Mouse (Mus musculus): ENCODE results near the gene P2rx6. TPM values are rescaled to one million over a fixed set of nuclear protein-coding genes. Genes with fewer than 3 reads are reported as not detected.

Gene P2rx6
- total and polyA plus RNA-seq, 3 experiments: not detected

DNA sequence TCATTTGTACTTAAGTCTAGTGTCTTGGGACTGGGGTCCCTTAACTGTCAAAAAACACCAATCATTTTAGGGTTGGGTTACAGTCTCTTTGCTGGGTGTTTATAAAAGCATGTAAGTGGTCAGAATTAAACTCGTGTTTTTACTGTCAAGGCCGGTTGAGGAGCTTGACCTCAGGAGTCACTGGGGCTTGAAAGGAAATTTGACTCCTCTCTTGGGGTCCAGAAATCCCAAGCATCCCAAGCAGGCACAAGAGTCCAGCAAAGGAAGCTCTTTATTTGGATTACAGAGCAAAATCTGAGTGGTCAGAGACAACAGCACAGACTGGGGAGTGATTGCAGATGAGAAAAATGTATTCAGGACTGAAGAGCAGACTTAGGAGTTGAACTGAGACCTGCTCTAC is 29.0 kb downstream of the P2rx6 start:
- Histone ChIP-seq H3K79me2 (replicated peaks; ENCODE audit: control insufficient read depth, extremely low read depth, insufficient read depth, poor library complexity, severe bottlenecking) (no peaks in the 10 kb centered on the region), H3K9ac (ENCODE audit: insufficient read depth, low read depth) (no peak overlapping the region), H3K27me3 (replicated peaks) (peaks cover 46% of the 10 kb centered on the region), H3K4me2 (ENCODE audit: insufficient read depth, low read depth, poor library complexity, severe bottlenecking) (no peak overlapping the region), H3K4me1 (ENCODE audit: control insufficient read depth in 1 of 2, insufficient read depth in 2 of 2) (no peaks in the 10 kb centered on the region), H3K4me3 (replicated peaks in 1 of 3; ENCODE audit: low read depth in 2 of 3, low read length in 2 of 3, poor library complexity in 1 of 3) (no peak overlapping the region), H3K27ac (ENCODE audit: insufficient read depth, low read depth) (no peak overlapping the region), H3K9me3 (replicated peaks; ENCODE audit: low read length) (peaks cover 26% of the 10 kb centered on the region), H3K36me3 (replicated peaks in 1 of 2; ENCODE audit: control insufficient read depth in 1 of 2, insufficient read depth in 1 of 2, low read length in 1 of 2) (no peaks in the 10 kb centered on the region)
- in situ Hi-C loops (cut with MboI; ENCODE audit: low pct_ligation_motif_present, low pct_unique_long_range_greater_than_20kb, low sequenced_read_pairs) (no loop called here), dilution Hi-C loops (cut with MboI; ENCODE audit: extremely low pct_ligation_motif_present, extremely low pct_unique_long_range_greater_than_20kb, low sequenced_read_pairs) (no loop called here)
- no peak for DNase-seq (ENCODE audit: extremely low read depth)
- TF ChIP-seq MYC (IDR thresholded peaks at IDR 0.05; ENCODE audit: low read depth, low read length): no peak
- TF ChIP-seq POLR2A (IDR thresholded peaks at IDR 0.05; ENCODE audit: low read depth, low read length): no peak
- no peak for TF ChIP-seq MAZ (IDR thresholded peaks at IDR 0.05; ENCODE audit: low read depth, low read length)
- no peak for TF ChIP-seq ETS1 (conservative IDR thresholded peaks at IDR 0.05; ENCODE audit: low read depth, low read length)
- TF ChIP-seq IRF4 (IDR thresholded peaks at IDR 0.05; ENCODE audit: low read depth, low read length): no peak
- no peak for TF ChIP-seq RCOR1 (conservative IDR thresholded peaks at IDR 0.05; ENCODE audit: low read depth, low read length)
- no peak for TF ChIP-seq SIN3A (IDR thresholded peaks at IDR 0.05; ENCODE audit: low read length)
- TF ChIP-seq KAT2A (IDR thresholded peaks at IDR 0.05; ENCODE audit: insufficient replicate concordance, low read length): no peak
- TF ChIP-seq UBTF (IDR thresholded peaks at IDR 0.05; ENCODE audit: low read depth, low read length): no peak
- no peak for TF ChIP-seq JUN (IDR thresholded peaks at IDR 0.05; ENCODE audit: insufficient read depth, low read depth, low read length)
- no peak for TF ChIP-seq USF2 (conservative IDR thresholded peaks at IDR 0.05; ENCODE audit: low read depth, low read length)
- no peak for TF ChIP-seq ZC3H11A (IDR thresholded peaks at IDR 0.05; ENCODE audit: low read depth, low read length)
- TF ChIP-seq E2F4 (IDR thresholded peaks at IDR 0.05; ENCODE audit: insufficient replicate concordance, low read depth, low read length): no peak
- TF ChIP-seq HCFC1 (IDR thresholded peaks at IDR 0.05; ENCODE audit: low read depth, low read length): no peak
- no peak for TF ChIP-seq ZNF384 (IDR thresholded peaks at IDR 0.05; ENCODE audit: low read depth, low read length)
- TF ChIP-seq USF1 (IDR thresholded peaks at IDR 0.05; ENCODE audit: low read depth, low read length): no peak
- TF ChIP-seq NELFE (IDR thresholded peaks at IDR 0.05; ENCODE audit: low read depth, low read length): no peak

DNA sequence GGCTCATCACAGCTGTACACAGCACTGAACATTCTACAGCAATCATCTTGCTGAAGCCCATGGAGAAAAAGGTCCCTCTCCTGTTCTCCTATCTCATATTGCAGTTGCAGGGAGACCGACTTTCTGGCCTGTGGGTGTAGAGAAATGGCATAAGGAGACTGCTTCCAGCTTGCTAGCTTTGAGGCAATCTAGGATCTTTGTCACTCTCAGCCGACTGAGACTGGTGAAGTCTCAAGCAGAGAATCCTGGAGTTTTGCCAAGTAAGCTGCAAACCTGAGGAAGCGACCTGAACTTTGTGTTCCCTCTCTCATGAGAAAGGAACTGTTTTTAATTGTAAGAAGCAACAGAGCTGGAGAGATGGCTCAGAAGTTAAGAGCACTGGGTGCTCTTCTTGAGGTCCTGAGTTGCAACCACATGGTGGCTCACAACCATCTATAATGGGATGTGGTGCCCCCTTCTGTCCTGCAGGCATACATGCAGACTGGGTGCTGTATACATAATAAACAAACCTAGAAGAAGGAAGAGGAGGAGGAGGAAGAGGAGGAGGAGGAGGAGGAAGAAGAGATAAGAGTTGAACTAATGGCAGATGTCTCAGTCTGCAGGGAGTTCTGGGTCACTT is 39.4 kb downstream of the P2rx6 start:
- Histone ChIP-seq H3K27ac (ENCODE audit: insufficient read depth, low read depth) (no peak overlapping the region), H3K4me1 (ENCODE audit: control insufficient read depth in 1 of 2, insufficient read depth in 2 of 2) (0 out of 4 replicates have a peak, but pooled peaks cover 0 to 4% of the 10 kb centered on the region in 2 experiments), H3K36me3 (replicated peaks in 1 of 2; ENCODE audit: control insufficient read depth in 1 of 2, insufficient read depth in 1 of 2, low read length in 1 of 2) (no peaks in the 10 kb centered on the region), H3K79me2 (replicated peaks; ENCODE audit: control insufficient read depth, extremely low read depth, insufficient read depth, poor library complexity, severe bottlenecking) (no peaks in the 10 kb centered on the region), H3K4me3 (replicated peaks in 1 of 3; ENCODE audit: low read depth in 2 of 3, low read length in 2 of 3, poor library complexity in 1 of 3) (no peak overlapping the region), H3K9ac (ENCODE audit: insufficient read depth, low read depth) (no peak overlapping the region), H3K27me3 (replicated peaks) (peaks cover 39% of the 10 kb centered on the region), H3K9me3 (replicated peaks; ENCODE audit: low read length) (peaks cover 4% of the 10 kb centered on the region), H3K4me2 (ENCODE audit: insufficient read depth, low read depth, poor library complexity, severe bottlenecking) (no peak overlapping the region)
- in situ Hi-C loops (cut with MboI; ENCODE audit: low pct_ligation_motif_present, low pct_unique_long_range_greater_than_20kb, low sequenced_read_pairs) (no loop called here), dilution Hi-C loops (cut with MboI; ENCODE audit: extremely low pct_ligation_motif_present, extremely low pct_unique_long_range_greater_than_20kb, low sequenced_read_pairs) (no loop called here)
- DNase-seq (ENCODE audit: extremely low read depth): peak; percentile 32
- TF ChIP-seq ETS1 (conservative IDR thresholded peaks at IDR 0.05; ENCODE audit: low read depth, low read length) (no peak), ZC3H11A (IDR thresholded peaks at IDR 0.05; ENCODE audit: low read depth, low read length) (no peak), ELF1 (IDR thresholded peaks at IDR 0.05; ENCODE audit: low read depth, low read length) (0 out of 2 replicates have a peak, but pooled peaks have one; percentile 18), EP300 (IDR thresholded peaks at IDR 0.05; ENCODE audit: low read length) (no peak), MYC (IDR thresholded peaks at IDR 0.05; ENCODE audit: low read depth, low read length) (peak; percentile 80), MAX (IDR thresholded peaks at IDR 0.05; ENCODE audit: low read length) (no peak), CTCF (conservative IDR thresholded peaks at IDR 0.05 in 1 of 2, IDR thresholded peaks at IDR 0.05 in 1 of 2; ENCODE audit: low read depth in 2 of 2, low read length in 2 of 2) (peak in 1 of 2 experiments; percentile 91; a peak in 2 of 4 replicates), POLR2A (IDR thresholded peaks at IDR 0.05; ENCODE audit: low read depth, low read length) (no peak), RAD21 (IDR thresholded peaks at IDR 0.05; ENCODE audit: low read depth, low read length) (peak; percentile 43), SMC3 (IDR thresholded peaks at IDR 0.05; ENCODE audit: low read depth, low read length) (peak; percentile 72), PAX5 (IDR thresholded peaks at IDR 0.05; ENCODE audit: low read length) (no peak), NELFE (IDR thresholded peaks at IDR 0.05; ENCODE audit: low read depth, low read length) (peak; percentile 49; the same call in 1 of the 2 replicates)
